Mouse (Mus musculus) midbrain, embryonic 11.5 days (tissue): Measurements from ENCODE around the gene Ncbp1. TPM values are rescaled to one million over a fixed set of nuclear protein-coding genes. Genes with fewer than 3 reads are reported as not detected.
"Not testable (repeated sequence)": the region's sequence is repeated elsewhere in the genome, so short reads cannot be mapped to it uniquely, and the experiment has no call there.

ENCODE experiments used
- ATAC-seq: fragments of 200-750 bp; cut with Nextera tagmentation; 2 replicates; pipeline ENCODE4 v1.8.0; 2017; ENCODE audit warnings: moderate TSS enrichment, moderate library complexity; ENCODE audit not compliant: low FRiP score
- DNase-seq: peaks from one replicate; pipeline ENCODE4 v3.0.0; 2015; ENCODE audit warnings: low spot score; ENCODE audit errors: missing footprints
- H3K27ac ChIP-seq: fragments of 300-500 bp; sonication (generic); 2 replicates; pipeline ENCODE4 v1.5.1; 2014; ENCODE audit warnings: low read depth, low read length
- H3K27me3 ChIP-seq: fragments of 300-500 bp; sonication (generic); 2 replicates; pipeline ENCODE4 v1.6.1; 2014; ENCODE audit warnings: mild to moderate bottlenecking, low read length, moderate library complexity, mixed read lengths; ENCODE audit not compliant: control insufficient read depth, insufficient read depth
- H3K36me3 ChIP-seq: fragments of 300-500 bp; sonication (generic); 2 replicates; pipeline ENCODE4 v1.6.1; 2014; ENCODE audit warnings: mild to moderate bottlenecking, low read length, moderate library complexity, mixed read lengths; ENCODE audit not compliant: control insufficient read depth, insufficient read depth
- H3K4me1 ChIP-seq: fragments of 300-500 bp; sonication (generic); 2 replicates; pipeline ENCODE4 v1.6.1; 2014; ENCODE audit warnings: low read length; ENCODE audit not compliant: control insufficient read depth, insufficient read depth
- H3K4me2 ChIP-seq: fragments of 300-500 bp; sonication (generic); 2 replicates; pipeline ENCODE4 v1.6.1; 2014; ENCODE audit warnings: mild to moderate bottlenecking, moderate library complexity
- H3K4me3 ChIP-seq: fragments of 300-500 bp; sonication (generic); 2 replicates; pipeline ENCODE4 v1.5.1; 2014; ENCODE audit warnings: low read depth, low read length
- H3K9ac ChIP-seq: fragments of 300-500 bp; sonication (generic); 2 replicates; pipeline ENCODE4 v1.6.1; 2014; ENCODE audit warnings: low read length
- H3K9me3 ChIP-seq: fragments of 300-500 bp; sonication (generic); 2 replicates; pipeline ENCODE4 v1.6.1; 2016; ENCODE audit warnings: low read length; ENCODE audit not compliant: control insufficient read depth
- WGBS: fragments of 180-500 bp; shearing (Covaris S2); extraction: QIAGEN DNeasy Blood & Tissue Kit; methylation state at CpG from one replicate; pipeline ENCODE4 v1.1.7; 2014; 5-methylcytosine and 5-hydroxymethylcytosine counted together
- polyA plus RNA-seq: library from polyadenylated mRNA; unstranded; fragments of >200 nt; fragmentation: Nextera tagmentation; extraction: Ambion mirVana; gene quantifications from 2 replicates; pipeline ENCODE4 v1.2.1, GENCODE M21; 2014

The Ncbp1 gene
- polyA plus RNA-seq, 1 experiment from 2014 or later = 143 TPM

- no peak for DNase-seq
- H3K4me2 ChIP-seq = no peak overlapping the region
- no peaks in the 10 kb centered on the region for H3K4me1 ChIP-seq
- no peaks in the 10 kb centered on the region for H3K9me3 ChIP-seq
- H3K27me3 ChIP-seq = no peaks in the 10 kb centered on the region
- H3K36me3 ChIP-seq = peaks cover 11% of the 10 kb centered on the region; the same call in 1 of the 2 replicates
- H3K27ac ChIP-seq = no peak overlapping the region
- no peak overlapping the region for H3K4me3 ChIP-seq
- no peak overlapping the region for H3K9ac ChIP-seq
- no peak for ATAC-seq
- 80% methylated on average over 8 of the region's 8 CpGs for WGBS
Observed at GRCm38 (mm10) chr4:46185423-46185822, 47.0 kb downstream of the Ncbp1 start.

- peaks cover 11% of the 10 kb centered on the region; the same call in 1 of the 2 replicates for H3K36me3 ChIP-seq
Observed at GRCm38 (mm10) chr4:46185890-46186289, 47.5 kb downstream of the Ncbp1 start.

GRCm38 (mm10) chr4:46186466-46186865 is 48.1 kb downstream of the Ncbp1 start:
- no peak overlapping the region for H3K4me2 ChIP-seq
- H3K27me3 ChIP-seq = no peaks in the 10 kb centered on the region
- H3K27ac ChIP-seq = no peak overlapping the region
- H3K4me3 ChIP-seq = no peak overlapping the region
- WGBS = 84% methylated on average over 3 of the region's 3 CpGs
- DNase-seq (no peak), ATAC-seq (no peak)
- H3K36me3 ChIP-seq = peaks cover 12% of the 10 kb centered on the region; the same call in 1 of the 2 replicates
- no peaks in the 10 kb centered on the region for H3K9me3 ChIP-seq
- H3K9ac ChIP-seq = no peak overlapping the region
- no peaks in the 10 kb centered on the region for H3K4me1 ChIP-seq

More at GRCm38 (mm10) chr4:46185890-46186289, 47.5 kb downstream of the Ncbp1 start:
- Histone ChIP-seq H3K27ac (no peak overlapping the region), H3K9me3 (no peaks in the 10 kb centered on the region), H3K4me3 (no peak overlapping the region), H3K4me2 (no peak overlapping the region), H3K27me3 (no peaks in the 10 kb centered on the region), H3K9ac (no peak overlapping the region), H3K4me1 (no peaks in the 10 kb centered on the region)
- DNase-seq (no peak), ATAC-seq (no peak)
- WGBS = 87% methylated on average over 9 of the region's 9 CpGs

GRCm38 (mm10) chr4:46192011-46192410 is 53.6 kb downstream of the Ncbp1 start:
- H3K9me3 ChIP-seq = not testable (repeated sequence)

GRCm38 (mm10) chr4:46195781-46196487 is 57.5 kb downstream of the Ncbp1 start, which contains the start of gene Xpa:
TSS of gene Xpa (minus strand) at chr4:46196311.
- peak within 1 kb of the TSS; percentile 82 for H3K27ac ChIP-seq
- no peaks in the 10 kb centered on the region for H3K9me3 ChIP-seq
- ATAC-seq (peak; percentile 95), DNase-seq (peak; percentile 99)
- peak within 1 kb of the TSS; percentile 79 for H3K9ac ChIP-seq
- 0 out of 2 replicates have a peak, but pooled peaks cover 3% of the 10 kb centered on the region for H3K36me3 ChIP-seq
- peak within 1 kb of the TSS; percentile 63 for H3K4me3 ChIP-seq
- peak within 1 kb of the TSS; percentile 78 for H3K4me2 ChIP-seq
- under 1% methylated on average over 64 of the region's 70 CpGs for WGBS
- H3K4me1 ChIP-seq = no peaks in the 10 kb centered on the region
- H3K27me3 ChIP-seq = no peaks in the 10 kb centered on the region

More at GRCm38 (mm10) chr4:46192011-46192410, 53.6 kb downstream of the Ncbp1 start:
- not testable (repeated sequence) for H3K27ac ChIP-seq, H3K4me2 ChIP-seq, H3K4me1 ChIP-seq, ATAC-seq, DNase-seq, H3K27me3 ChIP-seq, H3K9ac ChIP-seq, H3K36me3 ChIP-seq, H3K4me3 ChIP-seq

GRCm38 (mm10) chr4:46196513-46196912 is 58.1 kb downstream of the Ncbp1 start:
- no peak for DNase-seq
- WGBS = 48% methylated on average over 6 of the region's 6 CpGs
- Histone ChIP-seq H3K4me1 (no peaks in the 10 kb centered on the region), H3K36me3 (no peaks in the 10 kb centered on the region), H3K4me3 (peak overlapping the region; percentile 63), H3K4me2 (peak overlapping the region; percentile 78), H3K27ac (no peak overlapping the region), H3K9ac (peak overlapping the region; percentile 79), H3K9me3 (no peaks in the 10 kb centered on the region), H3K27me3 (no peaks in the 10 kb centered on the region)
- ATAC-seq = peak; percentile 49

GRCm38 (mm10) chr4:46198064-46198463 is 59.7 kb downstream of the Ncbp1 start:
- Histone ChIP-seq H3K4me1 (peaks cover 5% of the 10 kb centered on the region; the same call in 1 of the 2 replicates), H3K9me3 (no peaks in the 10 kb centered on the region), H3K4me3 (no peak overlapping the region), H3K36me3 (no peaks in the 10 kb centered on the region), H3K4me2 (no peak overlapping the region), H3K27ac (no peak overlapping the region), H3K9ac (no peak overlapping the region), H3K27me3 (no peaks in the 10 kb centered on the region; the same call in 1 of the 2 replicates)
- 77% methylated on average over 5 of the region's 5 CpGs for whole genome bisulfite sequencing
- no peak for DNase-seq
- ATAC-seq = no peak

GRCm38 (mm10) chr4:46201834-46202561 is 63.6 kb downstream of the Ncbp1 start:
- Histone ChIP-seq H3K36me3 (no peaks in the 10 kb centered on the region), H3K27ac (no peak overlapping the region), H3K4me2 (peak overlapping the region; percentile 37), H3K9me3 (no peaks in the 10 kb centered on the region), H3K27me3 (peaks cover 6% of the 10 kb centered on the region; the same call in 1 of the 2 replicates), H3K9ac (peak overlapping the region; percentile 42), H3K4me3 (peak overlapping the region; percentile 6), H3K4me1 (peaks cover 5% of the 10 kb centered on the region; the same call in 1 of the 2 replicates)
- peak; percentile 98 for DNase-seq
- 11% methylated on average over 7 of the region's 7 CpGs for WGBS
- ATAC-seq = peak; percentile 61; the same call in 1 of the 2 replicates
